Mouse (Mus musculus) midbrain, postnatal 0 days (tissue): ENCODE data around the gene Rasal1. TPM values are rescaled to one million over a fixed set of nuclear protein-coding genes. Genes with fewer than 3 reads are reported as not detected.

ENCODE experiments used
- ATAC-seq: fragments of 200-750 bp; cut with Nextera tagmentation; 2 replicates; pipeline ENCODE4 v1.8.0; 2017; ENCODE audit warnings: moderate number of reproducible peaks, mild to moderate bottlenecking, moderate TSS enrichment, moderate library complexity; ENCODE audit not compliant: low FRiP score
- DNase-seq: peaks from one replicate; pipeline ENCODE4 v3.0.0-alpha.2; 2015; ENCODE audit warnings: low spot score
- H3K27ac ChIP-seq: fragments of 300-500 bp; sonication (generic); 2 replicates; pipeline ENCODE4 v1.5.1; 2014; ENCODE audit warnings: low read depth, mild to moderate bottlenecking, low read length, mixed read lengths
- H3K27me3 ChIP-seq: fragments of 300-500 bp; sonication (generic); 2 replicates; pipeline ENCODE4 v1.6.1; 2014; ENCODE audit warnings: low read length, control low read depth, mixed read lengths; ENCODE audit not compliant: insufficient read depth
- H3K36me3 ChIP-seq: fragments of 300-500 bp; sonication (generic); 2 replicates; pipeline ENCODE4 v1.6.1; 2014; ENCODE audit warnings: low read length, control low read depth, mixed read lengths; ENCODE audit not compliant: insufficient read depth
- H3K4me1 ChIP-seq: fragments of 300-500 bp; sonication (generic); 2 replicates; pipeline ENCODE4 v1.6.1; 2014; ENCODE audit warnings: mild to moderate bottlenecking, control low read depth, antibody characterized with exemption, low read length, mixed read lengths; ENCODE audit not compliant: insufficient read depth
- H3K4me2 ChIP-seq: fragments of 300-500 bp; sonication (generic); 2 replicates; pipeline ENCODE4 v1.6.1; 2014; ENCODE audit warnings: low read depth, mild to moderate bottlenecking, low read length, mixed read lengths; ENCODE audit not compliant: poor library complexity, severe bottlenecking
- H3K4me3 ChIP-seq: fragments of 300-500 bp; sonication (generic); 2 replicates; pipeline ENCODE4 v1.5.1; 2014; ENCODE audit warnings: low read depth, mild to moderate bottlenecking, low read length, moderate library complexity
- H3K9ac ChIP-seq: fragments of 300-500 bp; sonication (generic); replicated peaks from 2 replicates; pipeline ENCODE4 v1.6.1; 2014; ENCODE audit warnings: mild to moderate bottlenecking, low read length, moderate library complexity, mixed read lengths; ENCODE audit not compliant: poor library complexity, severe bottlenecking
- H3K9me3 ChIP-seq: fragments of 300-500 bp; sonication (generic); 2 replicates; pipeline ENCODE4 v1.6.1; 2016; ENCODE audit warnings: low read length, control low read depth
- CTCF ChIP-seq: IDR thresholded peaks from 2 replicates; pipeline ENCODE4 v1.5.1; 2016; ENCODE audit warnings: antibody characterized with exemption, mild to moderate bottlenecking
- WGBS: fragments of 180-500 bp; shearing (Covaris S2); extraction: QIAGEN DNeasy Blood & Tissue Kit; methylation state at CpG from one replicate; pipeline ENCODE4 v1.1.7; 2014; 5-methylcytosine and 5-hydroxymethylcytosine counted together
- polyA plus RNA-seq: library from polyadenylated mRNA; unstranded; fragments of >200 nt; fragmentation: Nextera tagmentation; extraction: Ambion mirVana; gene quantifications from 2 replicates; pipeline ENCODE4 v1.2.1, GENCODE M21; 2015
- total RNA-seq: library from RNA; depleted of rRNA; stranded (reverse); fragments of >200 nt; gene quantifications from 2 replicates; pipeline ENCODE4 v1.2.3, GENCODE M21; 2014

The Rasal1 gene
- total and polyA plus RNA-seq, 2 experiments from 2014 or later = 9.9 to 24.7 TPM

DNA sequence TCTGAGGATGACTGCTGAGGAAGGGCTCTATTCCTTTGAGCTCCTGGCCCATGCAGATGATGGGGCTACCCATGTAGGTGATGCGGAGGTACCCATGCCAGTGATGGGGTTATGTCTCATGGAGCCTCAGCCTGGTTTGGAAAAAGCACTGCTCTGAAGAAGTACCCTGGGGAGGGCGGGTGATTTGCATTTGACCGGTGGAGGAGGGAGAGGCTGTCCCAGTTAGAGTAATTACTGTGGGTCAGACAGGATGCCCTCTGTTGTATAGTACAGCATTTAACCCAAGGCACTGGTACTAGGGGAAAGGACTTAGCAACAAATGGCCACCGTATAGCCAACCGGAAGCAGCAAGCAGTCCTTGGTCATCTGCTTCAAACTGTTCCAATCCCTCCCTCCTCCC lies 13.8 kb upstream of the Rasal1 start:
- H3K27me3 ChIP-seq = no peaks in the 10 kb centered on the region
- DNase-seq (no peak), ATAC-seq (no peak)
- WGBS = 54% methylated on average over 5 of the region's 5 CpGs
- H3K36me3 ChIP-seq = no peaks in the 10 kb centered on the region
- H3K27ac ChIP-seq = no peak overlapping the region
- no peak for TF ChIP-seq CTCF
- H3K4me1 ChIP-seq = no peaks in the 10 kb centered on the region
- H3K4me2 ChIP-seq = no peak overlapping the region
- H3K9ac ChIP-seq = no peak overlapping the region
- H3K4me3 ChIP-seq = no peak overlapping the region
- no peaks in the 10 kb centered on the region for H3K9me3 ChIP-seq

- Histone ChIP-seq H3K9ac (no peak overlapping the region), H3K27ac (no peak overlapping the region), H3K4me2 (no peak overlapping the region), H3K4me3 (no peak overlapping the region), H3K4me1 (no peaks in the 10 kb centered on the region), H3K9me3 (no peaks in the 10 kb centered on the region), H3K36me3 (no peaks in the 10 kb centered on the region), H3K27me3 (no peaks in the 10 kb centered on the region)
- DNase-seq (no peak), ATAC-seq (no peak)
- no peak for TF ChIP-seq CTCF
- WGBS = 86% methylated on average over 5 of the region's 5 CpGs
Observed at GRCm38 (mm10) chr5:120635633-120636032, 13.0 kb upstream of the Rasal1 start.

DNA sequence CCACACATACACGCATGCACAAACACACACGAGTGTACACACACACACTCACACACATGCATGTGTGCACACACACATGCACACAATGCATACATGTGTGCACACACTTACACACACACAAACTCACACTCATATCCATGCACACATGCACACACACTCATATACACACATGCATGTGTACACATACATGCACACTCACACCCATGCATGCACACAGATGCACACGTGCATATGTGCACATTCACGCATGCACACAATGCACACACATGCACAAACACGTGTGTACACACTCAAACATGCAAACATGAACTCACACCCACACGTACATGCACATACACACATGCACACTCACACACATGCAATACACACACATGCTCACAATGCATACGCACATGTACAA lies 8.5 kb upstream of the Rasal1 start:
- no peak for DNase-seq
- H3K9ac ChIP-seq = no peak overlapping the region
- TF ChIP-seq CTCF = no peak
- no peak overlapping the region for H3K27ac ChIP-seq
- H3K4me2 ChIP-seq = no peak overlapping the region
- no peak for ATAC-seq
- H3K4me1 ChIP-seq = no peaks in the 10 kb centered on the region
- no peaks in the 10 kb centered on the region for H3K27me3 ChIP-seq
- H3K36me3 ChIP-seq = no peaks in the 10 kb centered on the region
- WGBS = 88% methylated on average over 7 of the region's 7 CpGs
- no peaks in the 10 kb centered on the region for H3K9me3 ChIP-seq
- no peak overlapping the region for H3K4me3 ChIP-seq

GRCm38 (mm10) chr5:120643365-120644085 lies 5.1 kb upstream of the Rasal1 start:
- no peak for TF ChIP-seq CTCF
- no peaks in the 10 kb centered on the region for H3K9me3 ChIP-seq
- no peaks in the 10 kb centered on the region for H3K4me1 ChIP-seq
- ATAC-seq (no peak), DNase-seq (peak; percentile 41)
- no peaks in the 10 kb centered on the region for H3K36me3 ChIP-seq
- H3K9ac ChIP-seq = no peak overlapping the region
- WGBS = 63% methylated on average over 14 of the region's 14 CpGs
- no peak overlapping the region for H3K27ac ChIP-seq
- H3K27me3 ChIP-seq = no peaks in the 10 kb centered on the region; the same call in 1 of the 2 replicates
- no peak overlapping the region for H3K4me2 ChIP-seq
- no peak overlapping the region for H3K4me3 ChIP-seq

DNA sequence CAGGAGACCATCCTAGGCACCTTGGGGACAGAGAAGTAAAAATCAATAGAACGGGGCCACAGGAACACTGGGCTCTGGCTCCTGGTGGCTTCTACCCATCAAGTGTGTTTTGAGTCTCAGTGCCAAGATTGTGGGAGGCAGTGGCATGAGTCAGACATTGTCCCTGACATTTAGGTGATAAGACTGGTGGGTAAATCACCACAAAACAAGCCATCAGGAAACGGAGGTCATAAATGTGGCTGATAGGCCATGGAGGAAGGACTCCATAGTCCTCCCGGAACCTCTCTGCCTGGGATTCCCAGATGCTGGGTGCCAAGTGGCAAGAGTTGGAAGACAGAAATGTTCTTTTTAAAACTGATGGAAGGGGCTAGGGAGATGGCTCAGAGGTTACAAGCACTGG lies 4.4 kb upstream of the Rasal1 start:
- Histone ChIP-seq H3K27ac (no peak overlapping the region), H3K4me2 (no peak overlapping the region), H3K4me3 (no peak overlapping the region), H3K4me1 (peaks cover 6% of the 10 kb centered on the region; the same call in 1 of the 2 replicates), H3K9ac (no peak overlapping the region), H3K36me3 (no peaks in the 10 kb centered on the region), H3K27me3 (peaks cover 5% of the 10 kb centered on the region; the same call in 1 of the 2 replicates), H3K9me3 (no peaks in the 10 kb centered on the region)
- 88% methylated on average over 3 of the region's 3 CpGs for WGBS
- no peak for TF ChIP-seq CTCF
- DNase-seq = no peak
- no peak for ATAC-seq

- Histone ChIP-seq H3K4me2 (no peak overlapping the region), H3K4me1 (peaks cover 6% of the 10 kb centered on the region; the same call in 1 of the 2 replicates), H3K27me3 (peaks cover 14% of the 10 kb centered on the region; the same call in 1 of the 2 replicates), H3K9me3 (no peaks in the 10 kb centered on the region), H3K36me3 (no peaks in the 10 kb centered on the region), H3K4me3 (no peak overlapping the region), H3K9ac (no peak overlapping the region), H3K27ac (no peak overlapping the region)
- ATAC-seq = no peak
- WGBS = 50% methylated on average over 6 of the region's 6 CpGs
- TF ChIP-seq CTCF = no peak
- DNase-seq = peak; percentile 56
Observed at GRCm38 (mm10) chr5:120645851-120646250, 2.8 kb upstream of the Rasal1 start.
